15 mouse cellular contexts compared by ENCODE assay signal in genomic region chr3:130329833-130330555, GRCm38 (mm10).
"Had no signal": no experiment of that assay in that cellular context is flagged by ENCODE, and none has a peak within 500 bp of the region (broad histone marks: within the 10 kb centered on the region; RNA-seq: fewer than 3 reads in every experiment).

No protein-coding gene starts in this region.

- H3K36me3 ChIP-seq: neural tube, embryonic 15.5 days; stomach, embryonic 15.5 days had no signal

- H3K4me2 ChIP-seq: neural tube, embryonic 15.5 days; stomach, embryonic 15.5 days had no signal

- H3K4me1 ChIP-seq: neural tube, embryonic 15.5 days; stomach, embryonic 15.5 days had no signal

- H3K4me3 ChIP-seq: neural tube, embryonic 15.5 days; stomach, embryonic 15.5 days had no signal

- H3K9ac ChIP-seq: neural tube, embryonic 15.5 days; stomach, embryonic 15.5 days had no signal

- H3K27ac ChIP-seq: neural tube, embryonic 15.5 days; stomach, embryonic 15.5 days; stomach, postnatal 0 days had no signal

- H3K9me3 ChIP-seq: neural tube, embryonic 15.5 days; stomach, embryonic 15.5 days had no signal

- DNase-seq: retina, postnatal 1 day; right cerebral cortex, adult 18-20 months; right cerebral cortex, postnatal 14 days; right cerebral cortex, postnatal 25 days; right cerebral cortex, postnatal 4 days; spleen, adult 18-20 months; thymus, adult 18-20 months; thymus, adult 2 months; thymus, postnatal 14 days; thymus, postnatal 25 days; thymus, postnatal 36 days; thymus, postnatal 4 days had no signal

- H3K27me3 ChIP-seq: neural tube, embryonic 15.5 days; stomach, embryonic 15.5 days had no signal
